Mouse (Mus musculus) adrenal gland, adult 10 weeks (tissue): ENCODE measurements around the gene Hat1. TPM values are rescaled to one million over a fixed set of nuclear protein-coding genes. Genes with fewer than 3 reads are reported as not detected.

ENCODE experiments used
- polyA plus RNA-seq: library from polyadenylated mRNA; stranded (reverse); fragments of 350-450 nt; fragmentation: Illumina TruSeq; extraction: RNeasy Lipid Tissue Mini Kit (QIAGEN cat#74804); gene quantifications from one replicate; pipeline ENCODE4 v1.2.3, GENCODE M21; 2014; ENCODE audit warnings: low read depth, low replicate concordance

Hat1 gene
- 127 TPM for polyA plus RNA-seq

GRCm38 (mm10) chr2:71388951-71389763 is at the start of gene Hat1:
Gene Hat1, plus strand, starts transcription at chr2:71388958.

GRCm38 (mm10) chr2:71367125-71367880 is 21.5 kb upstream of the Hat1 start, which contains the start of gene Slc25a12:
Gene Slc25a12, minus strand, starts transcription at chr2:71367749.

GRCm38 (mm10) chr2:71453161-71453916 is 64.6 kb downstream of the Hat1 start, which contains the start of gene Metap1d:
Gene Metap1d, plus strand, starts transcription at chr2:71453276.

Other genes with a start within 250 kb of the Hat1 start
- 255 TPM for gene Dync1i2, start 177.3 kb upstream of the Hat1 start, polyA plus RNA-seq
- gene Slc25a12, start 21.2 kb upstream of the Hat1 start, polyA plus RNA-seq, result 27.3 TPM
- 21.2 TPM for gene Metap1d, start 64.3 kb downstream of the Hat1 start, polyA plus RNA-seq
- gene Dlx1, start 139.2 kb downstream of the Hat1 start, polyA plus RNA-seq, result 0.87 TPM
- gene Dlx2, start 157.8 kb downstream of the Hat1 start, polyA plus RNA-seq, result not detected